Mouse (Mus musculus) C2C12 (cell line): ENCODE results near the gene Capn9.

Source experiments
- CEBPB ChIP-seq: IDR thresholded peaks from one replicate; pipeline ENCODE4 v1.6.1; 2011; ENCODE audit warnings: low read depth, mild to moderate bottlenecking, control low read depth, moderate library complexity
- CTCF ChIP-seq: IDR thresholded peaks from one replicate; pipeline ENCODE4 v1.5.1; 2011; ENCODE audit not compliant: control insufficient read depth, insufficient read depth, insufficient read length
- MAX ChIP-seq: IDR thresholded peaks from one replicate; pipeline ENCODE4 v1.6.1; 2011; ENCODE audit warnings: mild to moderate bottlenecking, control low read depth
- MYOD1 ChIP-seq: IDR thresholded peaks from one replicate; pipeline ENCODE4 v1.6.1; 2011; ENCODE audit warnings: low read depth; ENCODE audit not compliant: control insufficient read depth, insufficient read length
- USF1 ChIP-seq: IDR thresholded peaks from one replicate; pipeline ENCODE4 v1.6.1; 2011; ENCODE audit warnings: low read depth, mild to moderate bottlenecking, control low read depth, moderate library complexity

DNA sequence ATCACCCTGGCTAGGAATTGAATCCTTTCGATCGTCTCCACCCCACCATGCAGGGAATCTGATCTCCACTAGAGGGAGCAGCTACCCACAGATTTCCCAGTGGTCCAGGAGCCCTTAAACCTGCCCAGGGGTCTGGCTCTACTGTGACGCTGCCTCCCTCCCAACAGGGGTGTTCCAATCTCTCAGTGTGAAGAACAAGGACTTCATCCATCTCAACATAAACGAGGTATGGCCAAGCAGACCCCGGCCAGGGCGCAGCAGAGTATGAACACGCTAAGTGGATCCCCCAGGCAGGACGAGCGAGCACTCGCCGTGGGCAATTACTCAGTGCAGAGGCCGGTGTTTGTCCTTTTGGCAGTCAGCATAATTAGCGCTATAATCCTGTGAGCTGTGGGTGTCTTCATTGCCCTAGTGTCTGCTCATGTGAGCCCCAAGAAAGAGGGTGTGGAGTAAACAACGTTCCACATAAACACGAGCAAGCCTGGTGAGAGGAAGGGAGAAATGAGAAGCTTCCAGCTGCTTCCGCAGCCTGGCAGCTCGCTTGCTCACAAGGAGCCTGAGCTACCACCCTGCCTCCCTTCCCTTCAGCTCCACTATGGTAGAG lies 41.5 kb downstream of the Capn9 start:
- TF ChIP-seq CTCF (no peak), CEBPB (no peak), MAX (no peak), USF1 (no peak), MYOD1 (no peak)
